Mouse (Mus musculus) kidney, embryonic 16.5 days (tissue): Measurements from ENCODE around the gene Fam171a2. TPM values are rescaled to one million over a fixed set of nuclear protein-coding genes. Genes with fewer than 3 reads are reported as not detected.

ENCODE experiments used
- ATAC-seq: fragments of 200-750 bp; cut with Nextera tagmentation; 2 replicates; pipeline ENCODE4 v1.8.0; 2017; ENCODE audit warnings: moderate TSS enrichment; ENCODE audit not compliant: low FRiP score, low TSS enrichment
- H3K27ac ChIP-seq: fragments of 300-500 bp; sonication (generic); 2 replicates; pipeline ENCODE4 v1.5.1; 2014; ENCODE audit warnings: low read length
- H3K27me3 ChIP-seq: fragments of 300-500 bp; sonication (generic); 2 replicates; pipeline ENCODE4 v1.6.1; 2014; ENCODE audit warnings: low read length, control low read depth, mixed read lengths; ENCODE audit not compliant: insufficient read depth
- H3K36me3 ChIP-seq: fragments of 300-500 bp; sonication (generic); 2 replicates; pipeline ENCODE4 v1.6.1; 2014; ENCODE audit warnings: low read length, control low read depth, mixed read lengths; ENCODE audit not compliant: insufficient read depth
- H3K4me1 ChIP-seq: fragments of 300-500 bp; sonication (generic); 2 replicates; pipeline ENCODE4 v1.6.1; 2014; ENCODE audit warnings: low read length, control low read depth, mixed read lengths; ENCODE audit not compliant: insufficient read depth
- H3K4me2 ChIP-seq: fragments of 300-500 bp; sonication (generic); replicated peaks from 2 replicates; pipeline ENCODE4 v1.6.1; 2014; ENCODE audit warnings: low read depth, low read length
- H3K4me3 ChIP-seq: fragments of 300-500 bp; sonication (generic); 2 replicates; pipeline ENCODE4 v1.5.1; 2014; ENCODE audit warnings: mild to moderate bottlenecking, low read length
- H3K9ac ChIP-seq: fragments of 300-500 bp; sonication (generic); replicated peaks from 2 replicates; pipeline ENCODE4 v1.6.1; 2014; ENCODE audit warnings: low read length
- H3K9me3 ChIP-seq: fragments of 300-500 bp; sonication (generic); 2 replicates; pipeline ENCODE4 v1.6.1; 2016; ENCODE audit warnings: low read length, control low read depth
- WGBS: fragments of 180-500 bp; shearing (Covaris S2); extraction: QIAGEN DNeasy Blood & Tissue Kit; methylation state at CpG from one replicate; pipeline ENCODE4 v1.1.7; 2014; 5-methylcytosine and 5-hydroxymethylcytosine counted together
- polyA plus RNA-seq: library from polyadenylated mRNA; unstranded; fragments of >200 nt; fragmentation: Nextera tagmentation; extraction: Ambion mirVana; gene quantifications from 2 replicates; pipeline ENCODE4 v1.2.1, GENCODE M21; 2015

Gene Fam171a2
- polyA plus RNA-seq, 1 experiment from 2014 or later: 5.3 TPM

- H3K4me3 ChIP-seq: peak within 1 kb of the TSS; percentile 82
- peak within 1 kb of the TSS; percentile 90 for H3K27ac ChIP-seq
- H3K9me3 ChIP-seq: no peaks in the 10 kb centered on the region
- peaks cover 20% of the 10 kb centered on the region for H3K4me1 ChIP-seq
- no peaks in the 10 kb centered on the region for H3K27me3 ChIP-seq
- peak within 1 kb of the TSS; percentile 95 for H3K4me2 ChIP-seq
- peaks cover 13% of the 10 kb centered on the region for H3K36me3 ChIP-seq
- under 1% methylated on average over 29 of the region's 29 CpGs for WGBS
- H3K9ac ChIP-seq: peak within 1 kb of the TSS; percentile 80
- peak; percentile 96 for ATAC-seq
Measured at GRCm38 (mm10) chr11:102430121-102431017, 17.1 kb downstream of the Fam171a2 start, which contains the start of gene Grn. TSS of gene Grn (plus strand) at chr11:102430315.

DNA sequence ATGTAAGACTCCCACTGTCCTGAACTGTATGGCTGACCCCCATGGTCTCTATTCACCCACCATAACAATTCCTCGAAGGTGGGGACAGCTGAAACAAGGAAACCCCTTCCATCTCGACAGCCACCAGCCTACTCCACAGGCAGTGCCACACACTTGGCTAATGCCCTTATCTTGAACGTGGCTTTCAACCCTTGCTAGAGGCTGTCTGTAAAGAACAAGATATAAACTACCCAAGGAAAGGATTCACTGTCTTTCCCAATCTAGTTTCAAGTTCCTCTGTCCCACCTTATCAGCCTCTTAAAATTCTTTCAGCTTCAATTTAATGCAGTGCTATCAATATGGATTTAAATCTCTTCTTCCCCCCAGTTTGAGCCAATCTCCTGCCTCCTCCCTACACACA, 17.9 kb downstream of the Fam171a2 start:
- Histone ChIP-seq H3K4me3 (peak overlapping the region; percentile 82), H3K4me1 (peaks cover 20% of the 10 kb centered on the region), H3K9ac (peak overlapping the region; percentile 80), H3K36me3 (peaks cover 5% of the 10 kb centered on the region), H3K4me2 (peak overlapping the region; percentile 95), H3K27ac (peak overlapping the region; percentile 50; the same call in 1 of the 2 replicates), H3K9me3 (no peaks in the 10 kb centered on the region), H3K27me3 (no peaks in the 10 kb centered on the region)
- 42% methylated on average over 3 of the region's 3 CpGs for WGBS
- no peak for ATAC-seq

DNA sequence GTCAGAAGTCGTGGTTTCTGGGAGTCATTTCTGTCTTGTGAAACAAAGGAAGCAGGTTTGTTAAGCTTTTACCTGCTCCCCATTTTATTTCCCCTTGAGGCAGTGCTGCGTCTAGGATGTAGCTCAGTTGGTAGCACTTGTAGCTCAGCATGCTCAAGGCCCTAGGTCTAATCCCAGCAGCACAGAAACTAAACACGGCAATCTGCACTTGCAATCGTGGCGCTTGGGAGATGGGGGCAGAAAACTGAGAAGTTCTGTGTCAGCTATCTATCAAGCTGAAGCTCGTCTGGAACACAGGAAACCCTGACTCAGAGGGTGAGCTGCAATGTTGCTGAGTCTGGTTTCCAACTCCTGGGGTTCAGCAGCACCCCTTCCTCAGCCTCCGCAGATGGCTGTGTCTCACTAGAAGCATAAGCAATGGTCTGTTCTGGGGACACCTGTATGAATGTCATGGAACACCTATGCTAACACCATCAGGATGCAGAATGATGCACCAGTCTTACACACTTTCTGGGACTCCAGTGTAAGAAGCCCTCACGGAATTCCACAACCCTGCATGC, 18.4 kb downstream of the Fam171a2 start:
- H3K4me3 ChIP-seq: no peak overlapping the region
- H3K36me3 ChIP-seq: peaks cover 4% of the 10 kb centered on the region; the same call in 1 of the 2 replicates
- ATAC-seq: no peak
- no peak overlapping the region for H3K4me2 ChIP-seq
- no peaks in the 10 kb centered on the region for H3K9me3 ChIP-seq
- no peaks in the 10 kb centered on the region for H3K27me3 ChIP-seq
- H3K27ac ChIP-seq: no peak overlapping the region
- no peak overlapping the region for H3K9ac ChIP-seq
- peaks cover 20% of the 10 kb centered on the region for H3K4me1 ChIP-seq
- 64% methylated on average over 8 of the region's 8 CpGs for WGBS

DNA sequence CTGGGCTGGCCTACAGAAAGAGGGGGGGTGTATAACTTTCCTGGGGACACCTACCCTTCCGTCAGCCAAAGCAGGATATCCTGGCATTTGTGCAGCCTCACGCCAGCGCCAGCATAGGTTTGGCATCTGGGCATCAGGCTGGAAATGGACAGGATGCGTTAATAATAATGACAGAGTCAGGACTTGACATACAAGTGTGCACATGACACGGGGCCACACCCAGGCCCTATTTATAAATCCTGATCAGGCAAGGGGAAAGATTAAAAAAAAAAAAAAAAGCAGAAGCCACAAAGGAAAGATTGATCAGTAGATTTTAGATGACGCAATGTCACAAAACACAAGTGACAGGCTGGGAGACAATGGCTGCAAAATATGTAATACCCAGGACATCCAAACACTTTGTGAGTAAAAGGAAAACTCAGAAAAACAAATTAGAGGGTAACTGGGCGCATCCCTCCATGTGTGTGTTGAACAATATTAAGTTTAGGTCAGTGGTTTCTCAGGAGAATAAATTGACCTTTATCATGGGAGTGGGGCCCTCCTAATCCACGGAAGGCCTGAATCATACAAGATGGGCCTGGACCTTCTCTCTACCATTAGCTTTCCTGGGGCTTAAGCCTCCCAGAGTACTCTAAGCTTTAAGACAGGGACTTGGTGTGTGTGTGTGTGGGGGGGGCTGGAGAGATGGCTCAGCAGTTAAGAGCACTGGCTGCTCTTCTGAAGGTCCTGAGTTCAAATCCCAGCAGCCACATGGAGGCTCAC, 21.7 kb downstream of the Fam171a2 start:
- Histone ChIP-seq H3K27me3 (no peaks in the 10 kb centered on the region), H3K4me2 (no peak overlapping the region), H3K4me3 (no peak overlapping the region), H3K4me1 (peaks cover 7% of the 10 kb centered on the region; the same call in 1 of the 2 replicates), H3K9ac (no peak overlapping the region), H3K9me3 (no peaks in the 10 kb centered on the region), H3K36me3 (no peaks in the 10 kb centered on the region), H3K27ac (no peak overlapping the region)
- ATAC-seq: no peak
- WGBS: 86% methylated on average over 8 of the region's 8 CpGs

DNA sequence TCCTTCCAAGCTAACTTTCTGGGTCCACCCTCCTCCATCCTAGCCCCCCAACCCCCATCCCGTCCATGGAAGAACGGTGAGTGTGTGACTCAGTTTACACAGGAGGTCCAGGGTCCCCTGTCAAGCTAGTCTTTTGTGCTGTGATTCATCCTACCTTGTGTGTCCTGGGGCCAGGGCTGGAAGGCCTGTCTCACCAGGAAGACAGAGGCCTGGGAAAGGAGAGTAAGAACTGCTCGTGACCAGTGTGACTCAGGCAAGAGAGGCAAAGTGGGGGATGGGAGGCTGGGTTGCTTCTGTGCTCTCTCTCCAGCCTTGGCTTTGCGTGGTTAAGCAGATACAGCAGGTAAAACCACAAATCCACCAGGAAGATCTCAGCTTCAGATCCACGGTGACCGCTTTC, 22.8 kb downstream of the Fam171a2 start:
- Histone ChIP-seq H3K9me3 (peaks cover 1% of the 10 kb centered on the region; the same call in 1 of the 2 replicates), H3K4me3 (no peak overlapping the region), H3K4me2 (no peak overlapping the region), H3K4me1 (peaks cover 3% of the 10 kb centered on the region; the same call in 1 of the 2 replicates), H3K27me3 (no peaks in the 10 kb centered on the region), H3K9ac (no peak overlapping the region), H3K27ac (no peak overlapping the region), H3K36me3 (no peaks in the 10 kb centered on the region)
- 73% methylated on average over 6 of the region's 6 CpGs for WGBS
- no peak for ATAC-seq

GRCm38 (mm10) chr11:102421559-102421958, 25.9 kb downstream of the Fam171a2 start:
- H3K36me3 ChIP-seq: no peaks in the 10 kb centered on the region
- H3K9me3 ChIP-seq: peaks cover 3% of the 10 kb centered on the region; the same call in 1 of the 2 replicates
- H3K4me1 ChIP-seq: no peaks in the 10 kb centered on the region
- no peak overlapping the region for H3K9ac ChIP-seq
- no peak for ATAC-seq
- WGBS: 20% methylated on average over 8 of the region's 8 CpGs
- H3K27ac ChIP-seq: no peak overlapping the region
- no peak overlapping the region for H3K4me3 ChIP-seq
- H3K27me3 ChIP-seq: no peaks in the 10 kb centered on the region
- no peak overlapping the region for H3K4me2 ChIP-seq

- no peaks in the 10 kb centered on the region for H3K4me1 ChIP-seq
- no peak overlapping the region for H3K4me2 ChIP-seq
- H3K9ac ChIP-seq: no peak overlapping the region
- no peak overlapping the region for H3K4me3 ChIP-seq
- no peak overlapping the region for H3K27ac ChIP-seq
- H3K27me3 ChIP-seq: no peaks in the 10 kb centered on the region
- H3K9me3 ChIP-seq: peaks cover 3% of the 10 kb centered on the region; the same call in 1 of the 2 replicates
- no peaks in the 10 kb centered on the region for H3K36me3 ChIP-seq
- no peak for ATAC-seq
Measured at GRCm38 (mm10) chr11:102418887-102419286, 28.6 kb downstream of the Fam171a2 start.

- H3K27me3 ChIP-seq: no peaks in the 10 kb centered on the region
- no peak for ATAC-seq
- peaks cover 3% of the 10 kb centered on the region; the same call in 1 of the 2 replicates for H3K9me3 ChIP-seq
- H3K4me1 ChIP-seq: no peaks in the 10 kb centered on the region
- WGBS: 90% methylated on average over 1 of the region's 1 CpGs
- no peaks in the 10 kb centered on the region for H3K36me3 ChIP-seq
- no peak overlapping the region for H3K27ac ChIP-seq
- no peak overlapping the region for H3K4me2 ChIP-seq
- no peak overlapping the region for H3K4me3 ChIP-seq
- no peak overlapping the region for H3K9ac ChIP-seq
Measured at GRCm38 (mm10) chr11:102417160-102417559, 30.3 kb downstream of the Fam171a2 start.

DNA sequence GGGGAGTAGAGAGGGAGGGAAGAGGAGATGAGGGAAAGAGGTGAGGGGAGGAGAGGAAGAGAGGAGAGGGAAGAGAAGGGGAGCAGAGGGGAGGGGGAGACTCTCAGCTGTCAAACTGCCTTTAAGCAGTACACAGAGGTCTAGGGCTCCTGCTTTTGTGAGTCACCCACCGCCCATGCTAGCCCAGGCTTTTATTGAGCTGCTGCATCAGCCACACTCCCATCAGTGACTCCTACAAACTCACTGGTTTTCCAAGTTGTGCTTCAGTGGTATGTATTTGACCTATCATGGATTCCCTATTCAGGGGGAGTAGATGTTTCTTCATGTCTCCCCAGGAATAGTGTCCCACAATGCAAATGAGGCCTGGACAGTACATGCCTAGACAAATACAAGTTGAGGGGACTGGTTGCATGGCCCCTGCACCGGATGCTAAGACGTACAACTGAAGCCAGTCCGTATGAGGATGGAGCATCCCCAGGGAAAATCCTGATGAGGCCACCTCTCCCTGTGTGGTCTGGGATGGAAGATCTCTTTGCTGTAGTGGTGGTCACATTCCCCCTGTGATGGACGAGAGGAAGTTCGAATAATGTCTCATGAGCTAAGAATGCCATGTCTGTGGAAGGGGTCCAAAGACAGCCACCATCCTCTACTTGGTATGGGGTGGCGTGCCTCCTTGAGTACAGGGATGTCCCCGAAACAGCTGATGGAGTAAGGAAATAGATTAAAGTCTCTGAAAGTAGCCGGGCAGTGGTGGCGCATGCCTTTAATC, 32.3 kb downstream of the Fam171a2 start:
- 67% methylated on average over 10 of the region's 10 CpGs for WGBS
- Histone ChIP-seq H3K4me1 (no peaks in the 10 kb centered on the region), H3K9me3 (peaks cover 3% of the 10 kb centered on the region; the same call in 1 of the 2 replicates), H3K36me3 (no peaks in the 10 kb centered on the region), H3K4me3 (no peak overlapping the region), H3K9ac (no peak overlapping the region), H3K4me2 (no peak overlapping the region), H3K27me3 (no peaks in the 10 kb centered on the region), H3K27ac (no peak overlapping the region)
- no peak for ATAC-seq
